Mouse (Mus musculus) hindbrain, postnatal 0 days (tissue): ENCODE data around the gene Luc7l3. TPM values are rescaled to one million over a fixed set of nuclear protein-coding genes. Genes with fewer than 3 reads are reported as not detected.

Source experiments
- ATAC-seq: fragments of 200-750 bp; cut with Nextera tagmentation; 2 replicates; pipeline ENCODE4 v1.8.0; 2017; ENCODE audit warnings: mild to moderate bottlenecking, moderate TSS enrichment, moderate library complexity
- DNase-seq: peaks from one replicate; pipeline ENCODE4 v3.0.0-alpha.2; 2015; ENCODE audit warnings: low spot score
- H3K27ac ChIP-seq: fragments of 300-500 bp; sonication (generic); 2 replicates; pipeline ENCODE4 v1.5.1; 2014; ENCODE audit warnings: mild to moderate bottlenecking
- H3K27me3 ChIP-seq: fragments of 300-500 bp; sonication (generic); 2 replicates; pipeline ENCODE4 v1.6.1; 2014; ENCODE audit warnings: low read length, mixed read lengths; ENCODE audit not compliant: insufficient read depth
- H3K36me3 ChIP-seq: fragments of 300-500 bp; sonication (generic); 2 replicates; pipeline ENCODE4 v1.6.1; 2014; ENCODE audit warnings: low read length, mixed read lengths; ENCODE audit not compliant: insufficient read depth
- H3K4me1 ChIP-seq: fragments of 300-500 bp; sonication (generic); 2 replicates; pipeline ENCODE4 v1.6.1; 2014; ENCODE audit warnings: antibody characterized with exemption, low read length, mixed read lengths; ENCODE audit not compliant: insufficient read depth
- H3K4me2 ChIP-seq: fragments of 300-500 bp; sonication (generic); 2 replicates; pipeline ENCODE4 v1.6.1; 2014; ENCODE audit warnings: low read depth, mild to moderate bottlenecking, low read length, moderate library complexity, mixed read lengths
- H3K4me3 ChIP-seq: fragments of 300-500 bp; sonication (generic); 2 replicates; pipeline ENCODE4 v1.5.1; 2014; ENCODE audit warnings: low read length
- H3K9ac ChIP-seq: fragments of 300-500 bp; sonication (generic); replicated peaks from 2 replicates; pipeline ENCODE4 v1.6.1; 2014; ENCODE audit warnings: mild to moderate bottlenecking, low read length, moderate library complexity, mixed read lengths
- H3K9me3 ChIP-seq: fragments of 300-500 bp; sonication (generic); 2 replicates; pipeline ENCODE4 v1.6.1; 2016; ENCODE audit warnings: low read length, mixed read lengths
- CTCF ChIP-seq: IDR thresholded peaks from 2 replicates; pipeline ENCODE4 v1.5.1; 2016; ENCODE audit warnings: antibody characterized with exemption, control low read depth, low read depth
- WGBS: fragments of 180-500 bp; shearing (Covaris S2); extraction: QIAGEN DNeasy Blood & Tissue Kit; methylation state at CpG from one replicate; pipeline ENCODE4 v1.1.7; 2014; 5-methylcytosine and 5-hydroxymethylcytosine counted together
- polyA plus RNA-seq: library from polyadenylated mRNA; unstranded; fragments of >200 nt; fragmentation: Nextera tagmentation; extraction: Ambion mirVana; gene quantifications from 2 replicates; pipeline ENCODE4 v1.2.1, GENCODE M21; 2015
- total RNA-seq: library from RNA; depleted of rRNA; stranded (reverse); fragments of >200 nt; gene quantifications from 2 replicates; pipeline ENCODE4 v1.2.3, GENCODE M21; 2014

Luc7l3 gene
- total and polyA plus RNA-seq, 2 experiments from 2014 or later: 44.3 to 101 TPM

GRCm38 (mm10) chr11:94327693-94328643, 6.2 kb upstream of the Luc7l3 start, which contains the start of gene Ankrd40:
Gene Ankrd40, plus strand, starts transcription at chr11:94328001.
- peak; percentile 97 for DNase-seq
- no peaks in the 10 kb centered on the region for H3K27me3 ChIP-seq
- H3K9me3 ChIP-seq: no peaks in the 10 kb centered on the region
- 2% methylated on average over 72 of the region's 78 CpGs for WGBS
- H3K36me3 ChIP-seq: no peaks in the 10 kb centered on the region
- H3K4me1 ChIP-seq: peaks cover 15% of the 10 kb centered on the region; the same call in 1 of the 2 replicates
- peak within 1 kb of the TSS; percentile 100 for H3K27ac ChIP-seq
- peak; percentile 5; the same call in 1 of the 2 replicates for TF ChIP-seq CTCF
- peak within 1 kb of the TSS; percentile 87 for H3K9ac ChIP-seq
- peak; percentile 90 for ATAC-seq
- peak within 1 kb of the TSS; percentile 80 for H3K4me2 ChIP-seq
- H3K4me3 ChIP-seq: peak within 1 kb of the TSS; percentile 77

GRCm38 (mm10) chr11:94326961-94327411, 5.2 kb upstream of the Luc7l3 start:
- peak; percentile 73 for ATAC-seq
- peak overlapping the region; percentile 100 for H3K27ac ChIP-seq
- H3K4me3 ChIP-seq: peak overlapping the region; percentile 77
- DNase-seq: peak; percentile 84
- peak overlapping the region; percentile 87 for H3K9ac ChIP-seq
- H3K4me1 ChIP-seq: peaks cover 15% of the 10 kb centered on the region; the same call in 1 of the 2 replicates
- H3K4me2 ChIP-seq: peak overlapping the region; percentile 80
- no peaks in the 10 kb centered on the region for H3K27me3 ChIP-seq
- no peak for TF ChIP-seq CTCF
- no peaks in the 10 kb centered on the region for H3K9me3 ChIP-seq
- 2% methylated on average over 10 of the region's 10 CpGs for WGBS
- H3K36me3 ChIP-seq: no peaks in the 10 kb centered on the region

- no peak overlapping the region for H3K27ac ChIP-seq
- H3K9ac ChIP-seq: no peak overlapping the region
- H3K36me3 ChIP-seq: no peaks in the 10 kb centered on the region
- H3K9me3 ChIP-seq: no peaks in the 10 kb centered on the region
- no peak overlapping the region for H3K4me2 ChIP-seq
- no peaks in the 10 kb centered on the region for H3K4me1 ChIP-seq
- DNase-seq (no peak), ATAC-seq (no peak)
- no peak for TF ChIP-seq CTCF
- no peaks in the 10 kb centered on the region for H3K27me3 ChIP-seq
- no peak overlapping the region for H3K4me3 ChIP-seq
- WGBS: 94% methylated on average over 5 of the region's 5 CpGs
These were observed 2.8 kb upstream of the Luc7l3 start for GRCm38 (mm10) chr11:94324618-94325017.

- Histone ChIP-seq H3K27me3 (no peaks in the 10 kb centered on the region), H3K9me3 (no peaks in the 10 kb centered on the region), H3K9ac (no peak overlapping the region), H3K4me1 (peaks cover 3% of the 10 kb centered on the region; the same call in 1 of the 2 replicates), H3K4me2 (no peak overlapping the region), H3K4me3 (no peak overlapping the region), H3K27ac (no peak overlapping the region), H3K36me3 (no peaks in the 10 kb centered on the region)
- DNase-seq (no peak), ATAC-seq (no peak)
- no peak for TF ChIP-seq CTCF
- 69% methylated on average over 5 of the region's 5 CpGs for WGBS
These were observed 1.6 kb upstream of the Luc7l3 start for GRCm38 (mm10) chr11:94323271-94323925.

- Histone ChIP-seq H3K36me3 (no peaks in the 10 kb centered on the region), H3K27me3 (no peaks in the 10 kb centered on the region), H3K4me1 (peaks cover 8% of the 10 kb centered on the region), H3K4me2 (peak overlapping the region; percentile 87), H3K4me3 (peak overlapping the region; percentile 86), H3K27ac (peak overlapping the region; percentile 99), H3K9me3 (no peaks in the 10 kb centered on the region), H3K9ac (peak overlapping the region; percentile 99)
- DNase-seq (no peak), ATAC-seq (no peak)
- no peak for TF ChIP-seq CTCF
- 50% methylated on average over 5 of the region's 5 CpGs for WGBS
These were observed 848 bp upstream of the Luc7l3 start for GRCm38 (mm10) chr11:94322636-94323035.

- Histone ChIP-seq H3K9me3 (no peaks in the 10 kb centered on the region), H3K27ac (peak overlapping the region; percentile 99), H3K36me3 (no peaks in the 10 kb centered on the region), H3K4me1 (peaks cover 20% of the 10 kb centered on the region), H3K4me3 (peak overlapping the region; percentile 86), H3K4me2 (peak overlapping the region; percentile 87), H3K9ac (peak overlapping the region; percentile 99), H3K27me3 (no peaks in the 10 kb centered on the region)
- no peak for TF ChIP-seq CTCF
- WGBS: under 1% methylated on average over 66 of the region's 67 CpGs
- ATAC-seq: peak; percentile 86
- peak; percentile 69 for DNase-seq
These were observed 538 bp downstream of the Luc7l3 start for GRCm38 (mm10) chr11:94320969-94321930.
